Mouse (Mus musculus) CH12.LX (cell line): ENCODE data around the gene Zfp750.

Source experiments
- BHLHE40 ChIP-seq: IDR thresholded peaks from 2 replicates; pipeline ENCODE4 v1.6.1; 2011; ENCODE audit warnings: mild to moderate bottlenecking, low read depth, low read length, improper control_type of control experiment
- CTCF ChIP-seq, 2 experiments: IDR thresholded peaks in 1 of 2; conservative IDR thresholded peaks in 1 of 2; 2 replicates each; pipeline ENCODE4 v1.5.1; 2011 to 2012; ENCODE audit warnings: low read depth in 2 of 2, low read length in 2 of 2, improper control_type of control experiment in 1 of 2, inconsistent platforms in 1 of 2, mild to moderate bottlenecking in 1 of 2, moderate library complexity in 1 of 2
- EP300 ChIP-seq: IDR thresholded peaks from 2 replicates; pipeline ENCODE4 v1.6.1; 2011; ENCODE audit warnings: low read length, improper control_type of control experiment
- ETS1 ChIP-seq: conservative IDR thresholded peaks from 2 replicates; pipeline ENCODE4 v1.6.1; 2012; ENCODE audit warnings: low read depth, mild to moderate bottlenecking, inconsistent platforms, low read length, improper control_type of control experiment, moderate library complexity
- PAX5 ChIP-seq: IDR thresholded peaks from 2 replicates; pipeline ENCODE4 v1.6.1; 2012; ENCODE audit warnings: low read length, inconsistent platforms, mixed read lengths
- POLR2A ChIP-seq: IDR thresholded peaks from 2 replicates; pipeline ENCODE4 v1.6.1; 2011; ENCODE audit warnings: low read depth, mild to moderate bottlenecking, improper control_type of control experiment, low read length
- POLR2AphosphoS2 ChIP-seq: IDR thresholded peaks from 2 replicates; pipeline ENCODE4 v1.6.1; 2011; ENCODE audit warnings: low read depth, low read length, improper control_type of control experiment
- RCOR1 ChIP-seq: conservative IDR thresholded peaks from 2 replicates; pipeline ENCODE4 v1.6.1; 2012; ENCODE audit warnings: low read depth, mild to moderate bottlenecking, inconsistent platforms, low read length, improper control_type of control experiment
- USF1 ChIP-seq: IDR thresholded peaks from 2 replicates; pipeline ENCODE4 v1.6.1; 2014; ENCODE audit warnings: low read depth, mild to moderate bottlenecking, inconsistent platforms, low read length, improper control_type of control experiment
- ZNF384 ChIP-seq: IDR thresholded peaks from 2 replicates; pipeline ENCODE4 v1.6.1; 2012; ENCODE audit warnings: low read depth, low read length, improper control_type of control experiment, inconsistent platforms

- TF ChIP-seq RCOR1 (no peak), PAX5 (no peak), USF1 (no peak), POLR2AphosphoS2 (no peak), EP300 (no peak), CTCF (conservative IDR thresholded peaks at IDR 0.05 in 1 of 2, IDR thresholded peaks at IDR 0.05 in 1 of 2; ENCODE audit: low read depth in 2 of 2, low read length in 2 of 2) (no peak), ETS1 (no peak), ZNF384 (no peak), POLR2A (no peak), BHLHE40 (no peak)
Observed at GRCm38 (mm10) chr11:121508478-121508877, 10.7 kb downstream of the Zfp750 start.
